Mouse (Mus musculus) CH12F3 (cell line): ENCODE results near the gene Plekhg2.
"Not testable (repeated sequence)": the region's sequence is repeated elsewhere in the genome, so short reads cannot be mapped to it uniquely, and the experiment has no call there.

Experiments used
- in situ Hi-C: fragments of 300-500 bp; cut with MboI; formaldehyde crosslinking; loops from 2 replicates; pipeline ENCODE4 v1.14.3; 2020; ENCODE audit warnings: low sequenced_read_pairs

The Plekhg2 gene

GRCm38 (mm10) chr7:28372251-28373108 is at the start of gene Plekhg2:
Plekhg2 (minus strand) TSS chr7:28372599.
- in situ Hi-C loops = no loop called here

- in situ Hi-C loops = no loop called here
Measured at GRCm38 (mm10) chr7:28419416-28419815, 47.0 kb upstream of the Plekhg2 start.

- in situ Hi-C loops = no loop called here
Measured at GRCm38 (mm10) chr7:28418096-28418670, 45.8 kb upstream of the Plekhg2 start.

GRCm38 (mm10) chr7:28417368-28417767 is 45.0 kb upstream of the Plekhg2 start:
- in situ Hi-C loops = no loop called here

- in situ Hi-C loops = no loop called here
Measured at GRCm38 (mm10) chr7:28412826-28413225, 40.4 kb upstream of the Plekhg2 start.

GRCm38 (mm10) chr7:28410841-28411475 is 38.6 kb upstream of the Plekhg2 start:
- in situ Hi-C loops = no loop called here

GRCm38 (mm10) chr7:28401942-28402341 is 29.5 kb upstream of the Plekhg2 start:
- in situ Hi-C loops = no loop called here

- in situ Hi-C loops = no loop called here
Measured at GRCm38 (mm10) chr7:28401030-28401429, 28.6 kb upstream of the Plekhg2 start.

- in situ Hi-C loops = no loop called here
Measured at GRCm38 (mm10) chr7:28398696-28399340, 26.4 kb upstream of the Plekhg2 start.

- in situ Hi-C loops = no loop called here
Measured at GRCm38 (mm10) chr7:28398000-28398399, 25.6 kb upstream of the Plekhg2 start.

- in situ Hi-C loops = no loop called here
Measured at GRCm38 (mm10) chr7:28395425-28395824, 23.0 kb upstream of the Plekhg2 start.

- in situ Hi-C loops = no loop called here
Measured at GRCm38 (mm10) chr7:28393272-28393951, 21.0 kb upstream of the Plekhg2 start.

GRCm38 (mm10) chr7:28392429-28393271 is 20.3 kb upstream of the Plekhg2 start, which contains the start of the genes Med29 and Paf1:
Med29 (minus strand) TSS chr7:28392708.
Paf1 (plus strand) TSS chr7:28392951.
- in situ Hi-C loops = no loop called here

GRCm38 (mm10) chr7:28390331-28390730 is 17.9 kb upstream of the Plekhg2 start:
- in situ Hi-C loops = no loop called here

GRCm38 (mm10) chr7:28387384-28387783 is 15.0 kb upstream of the Plekhg2 start:
- in situ Hi-C loops = not testable (repeated sequence)

- in situ Hi-C loops = not testable (repeated sequence)
Measured at GRCm38 (mm10) chr7:28386877-28387276, 14.5 kb upstream of the Plekhg2 start.

- in situ Hi-C loops = no loop called here
Measured at GRCm38 (mm10) chr7:28386462-28386861, 14.1 kb upstream of the Plekhg2 start.

- in situ Hi-C loops = no loop called here
Measured at GRCm38 (mm10) chr7:28386007-28386406, 13.6 kb upstream of the Plekhg2 start.

- in situ Hi-C loops = no loop called here
Measured at GRCm38 (mm10) chr7:28385196-28385595, 12.8 kb upstream of the Plekhg2 start.

GRCm38 (mm10) chr7:28384162-28384561 is 11.8 kb upstream of the Plekhg2 start:
- in situ Hi-C loops = no loop called here
